19 mouse cellular contexts compared by ENCODE assay signal in genomic region chr9:96524972-96525506, GRCm38 (mm10). TPM values are rescaled to one million over a fixed set of nuclear protein-coding genes. Genes with fewer than 3 reads are reported as not detected.
DNase-seq lines count a peak whose midpoint lies in the region; ATAC-seq and TF ChIP-seq lines count a peak whose summit lies in the region.
"Had no signal": no experiment of that assay in that cellular context is flagged by ENCODE, and none has a peak within 500 bp of the region (broad histone marks: within the 10 kb centered on the region; RNA-seq: fewer than 3 reads in every experiment).

Gene Gm28729 (minus strand): TSS chr9:96525264.

- no peaks in the 10 kb centered on the region for H3K4me1 ChIP-seq in hindbrain, embryonic 16.5 days (ENCODE audit: control insufficient read depth, insufficient read depth, low read depth, low read length)
- 0 out of 2 replicates have a peak, but pooled peaks cover 6% of the 10 kb centered on the region for H3K4me1 ChIP-seq in hindbrain, postnatal 0 days (ENCODE audit: insufficient read depth, low read length)
- no peaks in the 10 kb centered on the region for H3K4me1 ChIP-seq in lung, postnatal 0 days (ENCODE audit: insufficient read depth, low read depth, low read length)
- H3K4me1 ChIP-seq in intestine, embryonic 16.5 days (ENCODE audit: control insufficient read depth, insufficient read depth, low read length) = 0 out of 2 replicates have a peak, but pooled peaks cover 6% of the 10 kb centered on the region
- peaks cover 2% of the 10 kb centered on the region; the same call in 1 of the 2 replicates for H3K4me1 ChIP-seq in forebrain, embryonic 16.5 days (replicated peaks; ENCODE audit: control insufficient read depth, insufficient read depth, low read length)
- H3K4me1 ChIP-seq: heart, embryonic 12.5 days had no signal

- no peak within 1 kb of the TSS for H3K4me3 ChIP-seq in hindbrain, embryonic 16.5 days (ENCODE audit: low read length)
- no peak within 1 kb of the TSS for H3K4me3 ChIP-seq in hindbrain, postnatal 0 days (ENCODE audit: low read length)
- no peak within 1 kb of the TSS for H3K4me3 ChIP-seq in lung, postnatal 0 days (ENCODE audit: low read depth, low read length)
- H3K4me3 ChIP-seq in intestine, embryonic 16.5 days (ENCODE audit: low read length) = no peak within 1 kb of the TSS
- H3K4me3 ChIP-seq in forebrain, embryonic 16.5 days (replicated peaks; ENCODE audit: low read length) = no peak within 1 kb of the TSS
- H3K4me3 ChIP-seq: forebrain, embryonic 10.5 days; heart, embryonic 12.5 days had no signal

- WGBS in hindbrain, embryonic 16.5 days = 62% methylated on average over 12 of the region's 12 CpGs
- WGBS in hindbrain, postnatal 0 days = 53% methylated on average over 12 of the region's 12 CpGs
- WGBS in lung, postnatal 0 days = 46% methylated on average over 12 of the region's 12 CpGs
- WGBS in intestine, embryonic 16.5 days = 51% methylated on average over 12 of the region's 12 CpGs
- 62% methylated on average over 12 of the region's 12 CpGs for WGBS in forebrain, embryonic 16.5 days

- no peak for TF ChIP-seq EP300 in lung, postnatal 0 days (IDR thresholded peaks at IDR 0.05)

- H3K9me3 ChIP-seq in hindbrain, embryonic 16.5 days (ENCODE audit: control insufficient read depth, low read length) = no peaks in the 10 kb centered on the region
- no peaks in the 10 kb centered on the region for H3K9me3 ChIP-seq in hindbrain, postnatal 0 days (ENCODE audit: low read length)
- H3K9me3 ChIP-seq in lung, postnatal 0 days (ENCODE audit: low read length) = no peaks in the 10 kb centered on the region
- H3K9me3 ChIP-seq in intestine, embryonic 16.5 days (ENCODE audit: control insufficient read depth, low read length) = no peaks in the 10 kb centered on the region
- H3K9me3 ChIP-seq in forebrain, embryonic 16.5 days (ENCODE audit: control insufficient read depth, low read length) = no peaks in the 10 kb centered on the region
- H3K9me3 ChIP-seq: forebrain, embryonic 10.5 days; heart, embryonic 12.5 days had no signal

- no peak within 1 kb of the TSS for H3K9ac ChIP-seq in hindbrain, embryonic 16.5 days (ENCODE audit: low read depth, low read length)
- H3K9ac ChIP-seq in hindbrain, postnatal 0 days (replicated peaks; ENCODE audit: low read length) = no peak within 1 kb of the TSS
- H3K9ac ChIP-seq in lung, postnatal 0 days (replicated peaks; ENCODE audit: low read depth) = no peak within 1 kb of the TSS
- no peak within 1 kb of the TSS for H3K9ac ChIP-seq in intestine, embryonic 16.5 days (ENCODE audit: low read depth, low read length)
- no peak within 1 kb of the TSS for H3K9ac ChIP-seq in forebrain, embryonic 16.5 days (replicated peaks; ENCODE audit: low read depth, low read length)
- H3K9ac ChIP-seq: heart, embryonic 12.5 days had no signal

- TF ChIP-seq CTCF in hindbrain, postnatal 0 days (IDR thresholded peaks at IDR 0.05; ENCODE audit: low read depth) = no peak
- no peak for TF ChIP-seq CTCF in lung, postnatal 0 days (IDR thresholded peaks at IDR 0.05)

- H3K4me2 ChIP-seq in hindbrain, embryonic 16.5 days (ENCODE audit: low read length) = no peak within 1 kb of the TSS
- H3K4me2 ChIP-seq in hindbrain, postnatal 0 days (ENCODE audit: low read depth, low read length) = no peak within 1 kb of the TSS
- H3K4me2 ChIP-seq in lung, postnatal 0 days (replicated peaks; ENCODE audit: low read depth, low read length) = no peak within 1 kb of the TSS
- H3K4me2 ChIP-seq in intestine, embryonic 16.5 days (ENCODE audit: low read depth, low read length) = no peak within 1 kb of the TSS
- H3K4me2 ChIP-seq in forebrain, embryonic 16.5 days (ENCODE audit: low read length) = no peak within 1 kb of the TSS
- H3K4me2 ChIP-seq: heart, embryonic 12.5 days had no signal

- H3K27ac ChIP-seq in hindbrain, embryonic 16.5 days (ENCODE audit: low read depth, low read length) = no peak within 1 kb of the TSS
- H3K27ac ChIP-seq in hindbrain, postnatal 0 days = no peak within 1 kb of the TSS
- H3K27ac ChIP-seq in lung, postnatal 0 days (ENCODE audit: low read length) = no peak within 1 kb of the TSS
- no peak within 1 kb of the TSS for H3K27ac ChIP-seq in intestine, embryonic 16.5 days (ENCODE audit: low read length)
- no peak within 1 kb of the TSS for H3K27ac ChIP-seq in forebrain, embryonic 16.5 days (ENCODE audit: low read length)
- H3K27ac ChIP-seq: forebrain, embryonic 10.5 days had no signal

- ATAC-seq in hindbrain, embryonic 16.5 days = peak; percentile 52; the same call in 1 of the 2 replicates
- no peak for ATAC-seq in hindbrain, postnatal 0 days
- peak; percentile 46 for ATAC-seq in lung, postnatal 0 days
- ATAC-seq in intestine, embryonic 16.5 days = peak; percentile 36; the same call in 1 of the 2 replicates
- ATAC-seq in megakaryocyte-erythroid progenitor cell, adult 5-6 weeks (replicated peaks; ENCODE audit: low FRiP score, low TSS enrichment, poor library complexity, severe bottlenecking) = peak; percentile 23; the same call in 1 of the 2 replicates
- no peak for ATAC-seq in forebrain, embryonic 16.5 days
- ATAC-seq: activated CD4-positive, CD25-positive, alpha-beta regulatory T cell, adult 4 months had no signal

- no peaks in the 10 kb centered on the region for H3K36me3 ChIP-seq in hindbrain, embryonic 16.5 days (ENCODE audit: control insufficient read depth, insufficient read depth, low read length)
- no peaks in the 10 kb centered on the region for H3K36me3 ChIP-seq in hindbrain, postnatal 0 days (ENCODE audit: insufficient read depth, low read length)
- H3K36me3 ChIP-seq in lung, postnatal 0 days (ENCODE audit: insufficient read depth, low read length) = no peaks in the 10 kb centered on the region
- no peaks in the 10 kb centered on the region for H3K36me3 ChIP-seq in intestine, embryonic 16.5 days (ENCODE audit: control insufficient read depth, insufficient read depth, low read length)
- no peaks in the 10 kb centered on the region for H3K36me3 ChIP-seq in forebrain, embryonic 16.5 days (ENCODE audit: control insufficient read depth, insufficient read depth)
- H3K36me3 ChIP-seq: forebrain, embryonic 10.5 days; heart, embryonic 12.5 days had no signal

- H3K27me3 ChIP-seq in hindbrain, embryonic 16.5 days (replicated peaks; ENCODE audit: control insufficient read depth, insufficient read depth, low read length) = no peaks in the 10 kb centered on the region
- H3K27me3 ChIP-seq in hindbrain, postnatal 0 days (ENCODE audit: insufficient read depth, low read length) = no peaks in the 10 kb centered on the region
- no peaks in the 10 kb centered on the region for H3K27me3 ChIP-seq in lung, postnatal 0 days (replicated peaks; ENCODE audit: insufficient read depth, low read length)
- H3K27me3 ChIP-seq in intestine, embryonic 16.5 days (replicated peaks; ENCODE audit: control insufficient read depth, insufficient read depth, low read length) = 0 out of 2 replicates have a peak, but pooled peaks cover 2% of the 10 kb centered on the region
- no peaks in the 10 kb centered on the region for H3K27me3 ChIP-seq in forebrain, embryonic 16.5 days (replicated peaks; ENCODE audit: control insufficient read depth, insufficient read depth, low read length)
- H3K27me3 ChIP-seq: heart, embryonic 12.5 days had no signal

- DNase-seq in hindbrain, postnatal 0 days (ENCODE audit: low spot score) = no peak
- DNase-seq in lung, postnatal 0 days (ENCODE audit: low spot score) = no peak
- no peak for DNase-seq in lung, postnatal 4 days
- no peak for DNase-seq in left cerebral cortex, adult 18-20 months (ENCODE audit: low spot score in 2 of 2)
- DNase-seq: cerebellum, adult 9-11 months; kidney, adult 9 months; right cerebral cortex, postnatal 14 days; thymus, postnatal 25 days had no signal

RNA-seq across cellular contexts. Expression of gene Gm28729, which starts in this region (rescaled TPM):
- 0.33 and 0.36 TPM in 2 replicates for polyA plus RNA-seq in hindbrain, embryonic 16.5 days (2015; fragmentation: Nextera tagmentation; extraction: Ambion mirVana)
- total RNA-seq in hindbrain, postnatal 0 days (2014; rRNA removed) = 0.47 TPM in 1 of 2 replicates, not detected in the other
- 0.25 and 0.26 TPM in 2 replicates for polyA plus RNA-seq in hindbrain, postnatal 0 days (2015; fragmentation: Nextera tagmentation; extraction: Ambion mirVana)
- polyA plus RNA-seq in lung, postnatal 0 days (2015; fragmentation: Nextera tagmentation; extraction: Ambion mirVana) = 2.7 and 4.4 TPM in 2 replicates
- polyA plus RNA-seq in intestine, embryonic 16.5 days (2015; fragmentation: Nextera tagmentation; extraction: Ambion mirVana) = not detected in 2 replicates
- not detected in 2 replicates for total RNA-seq in megakaryocyte-erythroid progenitor cell, adult 5-6 weeks (2014; fragmentation: Nextera tagmentation)
- not detected in 2 replicates for total RNA-seq in megakaryocyte-erythroid progenitor cell, adult 5-6 weeks (2017)
- polyA plus RNA-seq in forebrain, embryonic 16.5 days (2015; fragmentation: Nextera tagmentation; extraction: Ambion mirVana) = 0.24 and 0.36 TPM in 2 replicates
- under 1 TPM; 0.16 to 0.42 TPM for total RNA-seq in left cerebral cortex, adult 18-20 months (2021)
- total RNA-seq: gastrocnemius, adult 18-20 months; MEL had no signal
- polyA plus RNA-seq: activated CD4-positive, CD25-positive, alpha-beta regulatory T cell, adult 4 months; C2C12; embryonic facial prominence, embryonic 11.5 days; forebrain, embryonic 10.5 days; heart, embryonic 12.5 days had no signal

Comparison
In these comparisons a context has a peak if more than half of its experiments do, and no peak if none do; other contexts are left out.
1. Peak in ATAC-seq in hindbrain, embryonic 16.5 days; RNA of the gene not detected or under 1 TPM.
2. Peak in ATAC-seq in intestine, embryonic 16.5 days; RNA of the gene not detected or under 1 TPM.
3. Peak in ATAC-seq in megakaryocyte-erythroid progenitor cell, adult 5-6 weeks; RNA of the gene not detected or under 1 TPM.